Mouse (Mus musculus) adrenal gland, postnatal 36 days (tissue): Measurements from ENCODE around the gene Tbc1d32. TPM values are rescaled to one million over a fixed set of nuclear protein-coding genes. Genes with fewer than 3 reads are reported as not detected.
A peak's percentile ranks its signal among the peaks of the same experiment; 100 is the strongest.

Experiments used
- DNase-seq, 2 experiments: peaks; one replicate each; pipeline ENCODE4 v3.0.0; 2021; ENCODE audit warnings: mixed read lengths in 1 of 2
- total RNA-seq, 2 experiments: library from RNA; stranded (reverse); gene quantifications; 2 replicates each; pipeline ENCODE4 v1.2.3; 2021

Tbc1d32 gene
- total RNA-seq, 2 experiments from 2014 or later = 6.1 to 8.0 TPM

- DNase-seq = no peak
Observed at GRCm38 (mm10) chr10:56106996-56107334, 121.5 kb downstream of the Tbc1d32 start.

GRCm38 (mm10) chr10:56106333-56106995 lies 122.0 kb downstream of the Tbc1d32 start, which contains the start of gene Msl3l2:
TSS of gene Msl3l2 (plus strand) at chr10:56106917.
- peak; percentile 91 to 95 for DNase-seq

GRCm38 (mm10) chr10:56099641-56100310 lies 128.7 kb downstream of the Tbc1d32 start:
- DNase-seq = no peak

GRCm38 (mm10) chr10:56099126-56099525 lies 129.4 kb downstream of the Tbc1d32 start:
- no peak for DNase-seq

- no peak for DNase-seq
Observed at GRCm38 (mm10) chr10:56096757-56097156, 131.7 kb downstream of the Tbc1d32 start.

- no peak for DNase-seq
Observed at GRCm38 (mm10) chr10:56094586-56094985, 133.9 kb downstream of the Tbc1d32 start.

- no peak for DNase-seq
Observed at GRCm38 (mm10) chr10:56089714-56090113, 138.8 kb downstream of the Tbc1d32 start.

- DNase-seq = no peak
Observed at GRCm38 (mm10) chr10:56062746-56063145, 165.7 kb downstream of the Tbc1d32 start.

- no peak for DNase-seq
Observed at GRCm38 (mm10) chr10:56061238-56061830, 167.2 kb downstream of the Tbc1d32 start.

- no peak for DNase-seq
Observed at GRCm38 (mm10) chr10:56058979-56059422, 169.5 kb downstream of the Tbc1d32 start.

GRCm38 (mm10) chr10:56025400-56025799 lies 203.1 kb downstream of the Tbc1d32 start:
- no peak for DNase-seq

GRCm38 (mm10) chr10:56024579-56024978 lies 203.9 kb downstream of the Tbc1d32 start:
- peak in 1 of 2 experiments; percentile 3 for DNase-seq

- peak; percentile 32 to 57 for DNase-seq
Observed at GRCm38 (mm10) chr10:55979898-55980521, 248.5 kb downstream of the Tbc1d32 start.

- DNase-seq = no peak
Observed at GRCm38 (mm10) chr10:55978001-55978400, 250.5 kb downstream of the Tbc1d32 start.

Other genes starting within 250 kb of the Tbc1d32 start
- 1 to 10 TPM; 7.3 to 8.7 TPM for gene Msl3l2, start 121.8 kb downstream of the Tbc1d32 start, total RNA-seq
- gene Gja1, start 148.6 kb upstream of the Tbc1d32 start, total RNA-seq = 100 to 1,000 TPM; 161 to 356 TPM